Mouse (Mus musculus): ENCODE data around the gene D930007J09Rik. TPM values are rescaled to one million over a fixed set of nuclear protein-coding genes. Genes with fewer than 3 reads are reported as not detected.
A peak's percentile ranks its signal among the peaks of the same experiment; 100 is the strongest.

D930007J09Rik gene
- polyA plus RNA-seq, 1 experiment, result 0.88 TPM

DNA sequence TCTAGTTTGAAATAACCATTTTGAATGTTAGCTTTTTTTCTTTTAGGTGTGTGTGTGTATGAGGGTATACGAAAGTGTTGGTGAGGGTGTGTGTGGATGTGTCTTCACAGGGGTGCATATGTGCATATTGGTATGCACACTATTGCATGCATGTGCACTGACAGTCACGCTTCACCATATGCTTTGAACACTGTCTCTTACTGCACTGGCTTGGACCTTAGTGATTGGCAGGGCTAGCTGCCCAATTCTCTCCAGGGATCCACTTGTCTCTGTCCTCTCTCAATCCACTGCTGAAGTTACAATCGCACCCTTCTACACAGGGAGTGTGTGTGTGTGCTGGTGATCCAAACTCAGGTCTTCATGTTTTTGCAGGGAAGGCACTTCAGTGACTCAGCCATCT is 38.7 kb upstream of the D930007J09Rik start:
- 64% methylated on average over 3 of the region's 3 CpGs for WGBS
- no peaks in the 10 kb centered on the region for H3K4me1 ChIP-seq (ENCODE audit: control insufficient read depth, insufficient read depth, low read length)
- TF ChIP-seq CTCF (IDR thresholded peaks at IDR 0.05; ENCODE audit: borderline replicate concordance, insufficient read depth, low read depth, low read length), result no peak
- TF ChIP-seq POLR2A (IDR thresholded peaks at IDR 0.05; ENCODE audit: borderline replicate concordance, insufficient read depth, low read length), result no peak
- no peak for DNase-seq
- H3K4me3 ChIP-seq (replicated peaks; ENCODE audit: insufficient read depth, low read depth, low read length), result no peak overlapping the region
- no peak overlapping the region for H3K27ac ChIP-seq (ENCODE audit: insufficient read depth, low read length)
- H3K27me3 ChIP-seq (ENCODE audit: control insufficient read depth, insufficient read depth, low read length), result no peaks in the 10 kb centered on the region

DNA sequence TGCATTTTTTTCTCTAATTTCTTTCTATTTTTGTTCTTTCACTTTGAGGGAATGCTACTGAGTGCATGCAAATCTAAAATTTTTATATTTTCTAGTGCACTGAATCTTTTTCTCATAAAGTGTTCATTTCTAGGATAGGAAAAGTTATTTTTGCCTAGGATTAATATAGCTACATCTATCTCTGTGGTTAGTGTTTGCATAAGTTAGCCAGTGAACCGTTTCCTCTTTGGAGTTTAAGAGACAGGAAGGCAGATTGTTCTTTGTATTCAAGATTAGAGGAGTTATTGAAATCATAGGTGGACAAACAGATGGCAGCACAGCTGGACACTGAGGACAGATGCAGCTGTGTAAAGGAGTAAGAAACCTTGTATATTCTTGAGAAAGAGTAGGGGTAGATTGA is 36.7 kb upstream of the D930007J09Rik start:
- WGBS, result 26% methylated on average over 1 of the region's 1 CpGs
- H3K4me1 ChIP-seq (ENCODE audit: control insufficient read depth, insufficient read depth, low read length), result no peaks in the 10 kb centered on the region
- no peaks in the 10 kb centered on the region for H3K27me3 ChIP-seq (ENCODE audit: control insufficient read depth, insufficient read depth, low read length)
- no peak overlapping the region for H3K27ac ChIP-seq (ENCODE audit: insufficient read depth, low read length)
- no peak for TF ChIP-seq CTCF (IDR thresholded peaks at IDR 0.05; ENCODE audit: borderline replicate concordance, insufficient read depth, low read depth, low read length)
- no peak for TF ChIP-seq POLR2A (IDR thresholded peaks at IDR 0.05; ENCODE audit: borderline replicate concordance, insufficient read depth, low read length)
- no peak overlapping the region for H3K4me3 ChIP-seq (replicated peaks; ENCODE audit: insufficient read depth, low read depth, low read length)
- no peak for DNase-seq

DNA sequence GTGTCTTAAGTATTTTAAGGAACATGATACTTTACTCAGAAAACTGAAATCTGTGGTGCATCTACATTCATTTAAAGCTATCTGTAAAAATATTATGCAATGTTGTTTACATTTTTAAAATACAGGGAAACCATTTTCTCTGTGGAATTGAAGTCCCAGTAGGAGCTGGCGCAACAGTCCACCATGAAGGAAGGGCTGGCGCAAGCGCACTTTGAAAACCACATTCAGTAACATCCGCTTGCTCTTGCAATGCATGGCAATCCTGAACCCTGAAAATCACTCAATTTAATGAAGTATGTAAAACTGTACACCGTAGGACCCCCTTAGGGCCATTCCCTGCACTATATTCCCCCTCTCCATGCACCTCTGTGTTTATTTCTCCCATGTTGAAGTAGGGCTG is 31.9 kb upstream of the D930007J09Rik start:
- Histone ChIP-seq H3K4me1 (ENCODE audit: control insufficient read depth, insufficient read depth, low read length) (no peaks in the 10 kb centered on the region), H3K4me3 (replicated peaks; ENCODE audit: insufficient read depth, low read depth, low read length) (no peak overlapping the region), H3K27ac (ENCODE audit: insufficient read depth, low read length) (no peak overlapping the region), H3K27me3 (ENCODE audit: control insufficient read depth, insufficient read depth, low read length) (no peaks in the 10 kb centered on the region)
- WGBS, result 95% methylated on average over 5 of the region's 5 CpGs
- TF ChIP-seq CTCF (IDR thresholded peaks at IDR 0.05; ENCODE audit: borderline replicate concordance, insufficient read depth, low read depth, low read length) (no peak), POLR2A (IDR thresholded peaks at IDR 0.05; ENCODE audit: borderline replicate concordance, insufficient read depth, low read length) (no peak)
- DNase-seq, result no peak

DNA sequence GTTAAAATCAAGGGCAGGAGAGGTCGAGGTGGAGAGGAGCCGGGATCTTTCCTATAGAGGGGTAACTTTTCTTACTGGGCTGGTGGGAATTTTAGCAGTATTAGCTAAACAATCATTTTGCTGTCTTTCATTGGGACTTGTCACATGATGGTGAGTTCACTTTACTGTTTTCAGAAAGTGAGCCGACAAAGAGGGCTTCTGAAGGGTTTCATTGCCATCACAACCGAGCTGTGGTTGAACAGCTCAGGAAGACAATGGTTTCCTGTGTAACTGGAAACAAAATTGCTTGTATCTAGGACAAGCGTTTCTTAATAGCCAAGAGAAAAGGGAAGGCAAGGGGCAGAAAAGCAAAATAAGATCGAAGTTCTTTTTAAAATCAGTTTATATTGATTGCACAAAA is 30.6 kb upstream of the D930007J09Rik start:
- WGBS, result 79% methylated on average over 6 of the region's 6 CpGs
- Histone ChIP-seq H3K4me3 (replicated peaks; ENCODE audit: insufficient read depth, low read depth, low read length) (no peak overlapping the region), H3K4me1 (ENCODE audit: control insufficient read depth, insufficient read depth, low read length) (no peaks in the 10 kb centered on the region), H3K27me3 (ENCODE audit: control insufficient read depth, insufficient read depth, low read length) (no peaks in the 10 kb centered on the region), H3K27ac (ENCODE audit: insufficient read depth, low read length) (peak overlapping the region; percentile 64; the same call in 1 of the 2 replicates)
- DNase-seq, result no peak
- TF ChIP-seq CTCF (IDR thresholded peaks at IDR 0.05; ENCODE audit: borderline replicate concordance, insufficient read depth, low read depth, low read length) (no peak), POLR2A (IDR thresholded peaks at IDR 0.05; ENCODE audit: borderline replicate concordance, insufficient read depth, low read length) (no peak)

DNA sequence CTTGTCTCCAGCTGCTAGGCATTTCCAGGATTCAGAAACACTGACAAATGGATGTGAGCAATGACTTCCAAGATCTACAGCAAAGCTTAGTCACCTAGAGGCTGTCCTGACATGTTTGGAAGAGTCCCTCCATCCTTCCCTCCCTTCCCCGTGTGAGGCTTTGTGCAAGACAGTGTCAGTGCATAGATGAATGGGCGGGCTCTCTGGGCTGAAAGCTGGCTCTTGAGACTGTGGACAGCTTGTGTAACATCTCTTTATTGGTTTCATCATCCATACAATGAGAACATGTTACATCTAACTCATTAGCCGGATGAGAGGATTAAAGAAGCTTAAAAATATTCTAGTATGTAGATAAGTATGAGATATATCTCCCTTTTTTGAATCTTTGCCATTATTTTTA is 30.1 kb upstream of the D930007J09Rik start:
- Histone ChIP-seq H3K27me3 (ENCODE audit: control insufficient read depth, insufficient read depth, low read length) (no peaks in the 10 kb centered on the region), H3K4me1 (ENCODE audit: control insufficient read depth, insufficient read depth, low read length) (no peaks in the 10 kb centered on the region), H3K27ac (ENCODE audit: insufficient read depth, low read length) (peak overlapping the region; percentile 64; the same call in 1 of the 2 replicates), H3K4me3 (replicated peaks; ENCODE audit: insufficient read depth, low read depth, low read length) (no peak overlapping the region)
- no peak for TF ChIP-seq CTCF (IDR thresholded peaks at IDR 0.05; ENCODE audit: borderline replicate concordance, insufficient read depth, low read depth, low read length)
- no peak for TF ChIP-seq POLR2A (IDR thresholded peaks at IDR 0.05; ENCODE audit: borderline replicate concordance, insufficient read depth, low read length)
- 65% methylated on average over 3 of the region's 3 CpGs for WGBS
- DNase-seq, result no peak

DNA sequence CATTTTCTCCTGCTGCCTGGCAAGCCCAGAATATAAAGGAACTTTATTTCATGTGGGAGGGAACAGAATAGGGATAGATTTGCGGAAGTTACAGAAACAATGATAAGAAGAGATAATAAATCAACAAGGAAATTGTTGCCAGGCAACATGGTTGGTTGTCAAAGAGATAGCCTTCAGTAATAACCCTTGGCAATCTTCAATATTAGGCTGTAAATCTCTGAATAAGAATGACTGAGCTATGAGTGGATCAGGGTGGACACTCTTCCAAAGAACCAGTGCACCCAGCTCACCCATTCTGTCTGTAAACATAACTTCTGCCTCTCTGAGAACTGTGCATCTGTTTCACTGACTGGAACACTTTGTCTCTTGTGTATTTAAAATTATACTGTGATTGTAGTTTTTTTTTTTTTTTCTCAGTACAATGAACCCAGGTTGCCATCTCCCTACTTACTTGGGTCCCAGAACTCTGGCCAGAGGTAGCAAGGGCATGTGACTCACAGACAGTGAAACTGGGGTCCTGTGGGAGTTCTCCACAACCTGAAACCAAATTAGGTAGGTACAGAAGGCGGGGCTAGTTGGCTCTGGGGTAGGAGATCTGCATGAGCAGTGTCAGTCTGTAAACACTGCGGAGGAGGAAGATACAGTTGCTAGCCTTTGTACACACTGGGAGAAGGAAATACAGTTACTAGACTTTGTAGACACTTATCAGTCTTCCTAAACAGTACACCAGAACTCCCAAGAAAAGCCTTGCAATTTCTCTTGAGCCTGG is 29.0 kb upstream of the D930007J09Rik start:
- no peak for TF ChIP-seq CTCF (IDR thresholded peaks at IDR 0.05; ENCODE audit: borderline replicate concordance, insufficient read depth, low read depth, low read length)
- TF ChIP-seq POLR2A (IDR thresholded peaks at IDR 0.05; ENCODE audit: borderline replicate concordance, insufficient read depth, low read length), result no peak
- no peak overlapping the region for H3K4me3 ChIP-seq (replicated peaks; ENCODE audit: insufficient read depth, low read depth, low read length)
- WGBS, result 83% methylated on average over 3 of the region's 3 CpGs
- peak overlapping the region; percentile 47; the same call in 1 of the 2 replicates for H3K27ac ChIP-seq (ENCODE audit: insufficient read depth, low read length)
- H3K27me3 ChIP-seq (ENCODE audit: control insufficient read depth, insufficient read depth, low read length), result no peaks in the 10 kb centered on the region
- DNase-seq, result no peak
- H3K4me1 ChIP-seq (ENCODE audit: control insufficient read depth, insufficient read depth, low read length), result no peaks in the 10 kb centered on the region

DNA sequence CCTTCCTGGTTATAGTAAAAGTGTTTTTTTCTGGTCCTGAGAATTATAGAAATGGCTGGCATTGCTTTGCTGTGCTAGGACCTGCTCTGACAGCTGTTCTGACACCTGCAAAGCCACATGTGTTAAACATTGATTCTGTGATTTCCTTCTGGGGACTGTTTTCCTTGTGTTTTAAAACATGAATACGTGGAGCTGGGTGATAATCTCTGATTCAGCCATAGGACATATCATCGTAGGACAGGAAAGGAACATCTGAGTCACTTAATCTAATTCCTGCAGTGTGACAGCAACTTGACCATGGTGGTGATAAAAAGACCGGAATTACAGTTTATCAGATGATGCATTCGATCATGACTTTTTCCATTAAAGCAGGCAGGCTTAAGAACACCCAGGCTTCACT is 26.2 kb upstream of the D930007J09Rik start:
- no peaks in the 10 kb centered on the region for H3K27me3 ChIP-seq (ENCODE audit: control insufficient read depth, insufficient read depth, low read length)
- TF ChIP-seq POLR2A (IDR thresholded peaks at IDR 0.05; ENCODE audit: borderline replicate concordance, insufficient read depth, low read length), result no peak
- TF ChIP-seq CTCF (IDR thresholded peaks at IDR 0.05; ENCODE audit: borderline replicate concordance, insufficient read depth, low read depth, low read length), result no peak
- no peak for DNase-seq
- no peak overlapping the region for H3K27ac ChIP-seq (ENCODE audit: insufficient read depth, low read length)
- H3K4me3 ChIP-seq (replicated peaks; ENCODE audit: insufficient read depth, low read depth, low read length), result no peak overlapping the region
- H3K4me1 ChIP-seq (ENCODE audit: control insufficient read depth, insufficient read depth, low read length), result no peaks in the 10 kb centered on the region
- 88% methylated on average over 4 of the region's 4 CpGs for WGBS

DNA sequence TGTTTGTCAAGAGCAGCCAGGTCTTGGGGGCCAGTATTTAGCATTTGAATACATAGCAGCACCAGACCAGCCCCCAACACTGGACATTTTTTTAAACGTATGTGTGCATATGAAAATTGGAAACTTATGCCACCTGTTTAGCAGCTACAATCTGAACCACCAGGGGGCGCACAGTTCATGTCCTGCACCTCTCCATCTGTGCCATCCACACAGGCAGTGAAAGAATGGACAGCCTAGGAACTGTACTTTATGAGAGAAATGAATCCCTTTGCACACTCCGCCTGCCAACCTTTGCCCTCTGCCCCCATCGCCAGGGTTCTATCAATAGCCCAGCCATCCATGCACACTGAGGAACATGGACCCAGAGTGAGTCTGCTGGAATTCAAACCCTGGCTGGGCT is 25.3 kb upstream of the D930007J09Rik start:
- Histone ChIP-seq H3K4me1 (ENCODE audit: control insufficient read depth, insufficient read depth, low read length) (no peaks in the 10 kb centered on the region), H3K27ac (ENCODE audit: insufficient read depth, low read length) (no peak overlapping the region), H3K27me3 (ENCODE audit: control insufficient read depth, insufficient read depth, low read length) (no peaks in the 10 kb centered on the region), H3K4me3 (replicated peaks; ENCODE audit: insufficient read depth, low read depth, low read length) (no peak overlapping the region)
- peak; percentile 32 to 44 for DNase-seq
- 60% methylated on average over 4 of the region's 4 CpGs for WGBS
- TF ChIP-seq POLR2A (IDR thresholded peaks at IDR 0.05; ENCODE audit: borderline replicate concordance, insufficient read depth, low read length) (no peak), CTCF (IDR thresholded peaks at IDR 0.05; ENCODE audit: borderline replicate concordance, insufficient read depth, low read depth, low read length) (peak; percentile 62; the same call in 1 of the 2 replicates)

Data from cerebellum, adult 2 months (tissue).